Mouse (Mus musculus): ENCODE measurements around the gene Spag9.
"Not testable (repeated sequence)": the region's sequence is repeated elsewhere in the genome, so short reads cannot be mapped to it uniquely, and the experiment has no call there.

Spag9 gene

DNA sequence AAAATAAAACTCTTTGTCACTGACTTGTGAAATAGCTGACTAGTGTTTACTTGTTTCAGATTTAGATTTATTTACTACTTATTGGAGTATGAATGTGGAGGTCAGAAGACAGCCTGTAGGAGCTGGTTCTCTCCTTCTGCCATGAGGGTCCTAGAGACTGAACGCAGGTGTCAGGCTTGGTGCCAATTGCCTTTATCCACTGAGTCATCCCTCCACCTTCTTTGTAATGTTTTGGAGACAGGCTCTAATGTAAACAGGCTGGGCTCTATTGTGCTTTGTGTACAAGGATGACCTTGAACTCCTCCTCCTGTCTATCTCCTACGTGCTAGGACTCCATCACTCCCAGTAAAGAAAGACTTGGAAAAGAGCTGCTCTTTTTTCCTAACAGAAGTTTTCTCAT lies 51.4 kb downstream of the Spag9 start:
- in situ Hi-C loops (cut with MboI, MseI): no loop called here

DNA sequence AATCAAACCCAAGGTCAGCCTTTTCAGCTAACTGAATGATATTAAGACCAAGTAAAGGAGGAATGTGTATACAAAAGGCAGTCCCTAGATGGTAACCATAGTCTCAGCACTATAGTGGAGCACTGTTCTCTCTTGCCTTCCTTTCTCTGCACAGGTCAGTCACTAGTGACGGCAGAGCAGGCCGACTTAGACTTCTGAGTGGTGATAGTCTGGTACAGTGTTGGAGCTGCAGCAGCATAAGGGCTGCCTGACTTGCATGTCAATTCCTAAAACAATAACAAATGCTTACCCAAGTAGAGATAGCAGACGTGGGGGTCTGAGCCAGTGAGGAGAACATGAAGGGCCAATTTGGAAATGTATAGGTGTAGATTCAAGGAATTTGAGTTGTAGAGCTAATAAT lies 58.3 kb downstream of the Spag9 start:
- in situ Hi-C loops (cut with MboI, MseI): no loop called here

DNA sequence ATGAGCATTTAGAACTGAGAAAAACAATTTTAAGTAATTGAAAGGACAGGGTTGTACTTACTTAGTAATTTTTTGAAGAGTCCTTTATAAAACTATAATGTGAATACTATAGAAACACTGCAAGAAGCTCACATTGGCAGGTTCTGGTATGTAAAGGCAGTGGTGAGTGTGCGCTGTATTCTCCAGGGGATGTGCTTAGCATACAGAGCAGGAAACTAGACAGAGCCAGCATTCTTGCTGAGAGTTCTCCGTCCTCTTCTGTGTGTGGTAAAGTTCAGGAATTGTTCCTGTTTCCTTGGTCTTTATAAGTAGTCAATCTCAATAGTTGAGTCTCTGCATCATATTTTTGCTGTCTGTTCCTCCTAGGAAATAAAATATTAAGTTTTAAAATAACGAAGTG lies 59.0 kb downstream of the Spag9 start:
- in situ Hi-C loops (cut with MboI, MseI): no loop called here

DNA sequence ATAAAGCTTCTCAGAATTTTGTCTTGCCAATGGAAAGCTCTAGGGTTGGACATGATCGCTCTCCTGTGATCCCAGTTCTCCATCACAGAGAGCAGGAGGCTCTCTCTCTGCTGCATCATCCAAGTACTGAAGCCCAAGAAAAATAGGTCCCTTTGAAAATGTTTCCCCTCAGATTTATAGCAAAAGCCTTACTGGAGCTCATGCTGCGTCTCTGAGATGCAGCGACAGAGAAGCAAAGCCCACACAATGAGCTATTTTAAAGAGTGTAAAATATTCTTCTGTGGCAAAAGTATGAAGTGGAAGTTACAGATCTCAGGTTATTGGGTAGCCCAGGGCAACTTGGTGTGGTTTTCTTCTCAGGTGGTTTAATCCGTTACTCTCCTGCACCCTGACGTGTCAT lies 68.0 kb downstream of the Spag9 start:
- in situ Hi-C loops (cut with MboI, MseI): no loop called here

DNA sequence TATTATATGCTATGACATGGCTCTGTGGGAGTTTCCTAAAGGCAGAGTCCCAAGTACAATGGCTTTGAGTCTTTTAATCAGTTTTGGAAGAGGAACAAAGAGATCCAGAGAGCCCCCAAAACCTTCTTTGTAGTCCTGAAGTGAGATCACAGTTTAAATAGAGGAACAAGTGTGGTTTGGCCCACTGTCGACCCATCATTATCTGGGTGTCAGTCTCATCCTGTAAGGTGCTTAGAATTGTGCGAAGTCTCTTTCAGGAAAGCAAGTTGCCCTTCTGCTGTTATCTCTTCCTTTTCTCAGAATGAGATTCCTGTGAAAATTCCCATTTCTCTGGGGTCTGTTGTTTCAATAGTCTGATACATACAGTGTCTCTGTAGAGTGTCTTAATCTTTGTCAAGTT lies 74.6 kb downstream of the Spag9 start:
- in situ Hi-C loops (cut with MboI, MseI): loop anchor here (5.0 kb wide), 1 partner anchor 33 kb away; no protein-coding TSS in a partner anchor

DNA sequence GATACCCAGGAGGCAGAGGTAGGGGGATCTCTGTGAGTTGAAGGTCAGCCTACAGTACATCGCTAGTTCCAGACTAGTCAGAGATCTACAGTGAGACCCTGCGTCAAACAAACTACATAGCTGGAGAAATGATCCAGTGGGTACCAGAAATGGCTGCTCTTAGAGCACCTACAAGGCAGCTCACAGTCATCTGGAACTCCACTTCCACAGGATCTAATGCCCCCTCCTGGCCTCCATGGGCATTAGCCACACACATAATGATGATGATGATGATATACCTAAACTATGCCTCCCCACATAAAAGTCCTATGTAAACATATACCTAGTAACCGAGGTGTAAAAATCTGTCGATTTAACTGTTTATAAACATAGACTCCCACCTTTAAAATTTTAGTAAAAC lies 77.4 kb downstream of the Spag9 start:
- in situ Hi-C loops (cut with MboI, MseI): loop anchor here (5.0 kb wide), 1 partner anchor 36 kb away; no protein-coding TSS in a partner anchor

DNA sequence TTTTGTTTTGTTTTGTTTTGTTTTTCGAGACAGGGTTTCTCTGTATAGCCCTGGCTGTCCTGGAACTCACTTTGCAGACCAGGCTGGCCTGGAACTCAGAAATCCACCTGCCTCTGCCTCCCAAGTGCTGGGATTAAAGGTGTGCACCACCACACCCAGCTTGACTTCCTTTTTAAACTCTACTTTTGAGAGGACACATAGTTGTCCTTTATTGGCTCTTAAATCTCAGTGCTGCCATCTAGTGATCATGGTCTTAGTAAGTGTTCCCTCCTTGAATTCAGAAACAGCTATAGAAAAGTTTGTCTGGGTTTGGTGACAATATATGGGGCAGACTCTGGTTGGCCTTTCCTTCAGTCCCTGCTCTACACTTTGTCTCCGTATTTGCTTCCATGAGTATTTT lies 91.1 kb downstream of the Spag9 start:
- in situ Hi-C loops (cut with MboI, MseI): not testable (repeated sequence)

DNA sequence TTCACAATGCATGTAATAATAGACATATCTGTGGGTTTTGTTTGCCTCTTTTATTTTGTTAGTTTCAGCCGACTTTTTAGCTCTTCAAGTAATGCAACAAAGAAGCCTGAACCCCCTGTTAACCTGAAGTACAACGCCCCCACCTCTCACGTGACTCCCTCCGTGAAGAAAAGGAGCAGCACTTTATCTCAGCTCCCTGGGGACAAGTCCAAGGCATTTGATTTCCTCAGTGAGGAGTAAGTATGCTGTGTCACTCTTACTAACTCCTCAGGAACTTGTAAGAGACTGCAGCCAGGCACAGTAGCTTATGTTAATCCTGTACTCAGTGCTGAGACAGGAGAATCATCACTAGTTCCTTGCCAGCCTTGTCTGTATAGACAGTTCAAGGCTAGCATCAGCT lies 94.6 kb downstream of the Spag9 start:
- in situ Hi-C loops (cut with MboI, MseI): no loop called here

DNA sequence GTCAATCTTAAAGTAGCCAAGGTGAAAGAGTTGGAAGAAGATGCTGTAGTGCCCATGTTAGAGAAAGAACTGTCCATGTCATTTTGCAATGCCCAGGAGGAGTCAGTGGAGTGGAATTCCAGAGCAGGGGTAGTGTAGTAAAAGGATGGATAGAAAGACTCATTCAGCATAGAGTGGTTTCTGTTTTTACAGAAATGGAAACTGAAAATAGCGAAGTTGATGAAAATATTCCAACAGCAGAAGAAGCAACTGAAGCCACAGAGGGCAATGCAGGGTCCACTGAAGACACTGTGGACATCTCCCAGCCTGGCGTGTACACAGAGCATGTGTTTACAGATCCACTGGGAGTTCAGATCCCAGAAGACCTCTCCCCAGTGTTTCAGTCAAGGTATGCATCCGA lies 101.6 kb downstream of the Spag9 start:
- in situ Hi-C loops (cut with MboI, MseI): no loop called here

DNA sequence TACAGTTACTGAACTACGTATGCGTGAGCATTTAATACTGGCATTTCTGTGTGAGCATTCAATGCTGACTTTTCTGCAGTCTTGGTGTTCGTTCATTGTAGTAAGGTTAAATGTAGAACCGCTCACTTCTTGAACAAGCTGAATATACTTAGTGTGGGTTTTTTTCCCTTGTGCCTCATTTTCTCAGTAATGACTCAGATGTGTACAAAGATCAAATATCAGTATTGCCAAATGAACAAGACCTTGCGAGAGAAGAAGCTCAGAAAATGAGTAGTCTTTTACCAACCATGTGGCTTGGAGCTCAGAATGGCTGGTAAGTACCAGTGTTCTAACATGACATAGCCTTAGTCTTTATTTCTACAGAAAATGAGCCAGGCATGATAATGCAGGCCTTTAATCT lies 102.9 kb downstream of the Spag9 start:
- in situ Hi-C loops (cut with MboI, MseI): no loop called here

DNA sequence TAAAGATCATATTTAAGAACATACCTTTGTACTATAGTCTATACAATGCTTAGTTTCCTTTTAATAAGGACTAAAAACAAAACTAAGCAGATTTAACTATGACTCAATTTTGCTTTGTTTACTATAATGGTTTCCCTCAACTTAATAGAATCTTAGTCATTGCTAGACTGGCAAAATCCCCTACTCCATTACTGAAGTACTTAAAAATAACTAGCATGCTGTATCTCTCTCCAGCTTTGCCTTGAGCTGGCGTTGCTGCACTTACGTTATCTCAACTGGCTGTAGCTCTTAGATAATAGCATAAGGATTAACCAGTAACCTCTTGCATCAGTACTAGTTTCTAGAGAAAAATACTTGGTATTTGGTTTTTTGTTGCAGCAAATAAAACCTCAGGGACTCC lies 117.9 kb downstream of the Spag9 start:
- in situ Hi-C loops (cut with MboI, MseI): no loop called here

DNA sequence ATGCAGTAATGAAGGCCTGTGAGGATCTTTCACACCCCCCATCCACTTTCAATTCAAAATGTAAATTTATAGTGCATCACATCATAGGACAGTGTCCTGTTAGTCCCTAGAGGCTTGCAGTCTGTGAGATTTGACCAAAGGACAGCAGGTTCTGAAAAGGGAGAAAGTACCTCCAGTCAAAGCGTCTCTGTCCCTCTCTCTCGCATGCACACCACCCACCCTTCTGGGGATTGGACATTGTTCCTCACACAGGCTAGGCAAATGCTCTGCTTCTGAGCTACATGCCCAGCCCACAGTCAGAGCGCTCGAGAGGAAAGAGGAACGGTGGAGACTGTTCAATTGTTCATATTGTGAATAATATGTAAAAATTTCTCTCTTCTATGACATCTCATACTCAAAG lies 119.5 kb downstream of the Spag9 start:
- in situ Hi-C loops (cut with MboI, MseI): no loop called here

DNA sequence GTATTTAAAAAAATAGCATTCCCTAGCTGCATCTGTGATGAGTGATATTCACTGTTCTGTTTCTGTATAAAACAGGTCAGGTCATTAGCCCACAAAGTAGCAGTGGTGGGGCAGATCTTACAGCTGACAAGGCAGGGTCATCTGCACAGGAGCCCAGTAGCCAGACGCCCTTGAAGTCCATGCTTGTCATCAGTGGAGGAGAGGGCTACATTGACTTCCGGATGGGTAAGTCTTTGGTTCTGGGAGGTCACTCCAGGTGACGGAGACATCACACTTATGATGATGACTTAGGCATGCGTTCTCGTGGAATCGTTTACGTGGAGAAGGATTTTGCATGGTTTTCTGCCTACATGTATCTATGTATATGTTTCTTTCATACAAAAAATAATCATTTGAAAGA lies 120.8 kb downstream of the Spag9 start:
- in situ Hi-C loops (cut with MboI, MseI): no loop called here

DNA sequence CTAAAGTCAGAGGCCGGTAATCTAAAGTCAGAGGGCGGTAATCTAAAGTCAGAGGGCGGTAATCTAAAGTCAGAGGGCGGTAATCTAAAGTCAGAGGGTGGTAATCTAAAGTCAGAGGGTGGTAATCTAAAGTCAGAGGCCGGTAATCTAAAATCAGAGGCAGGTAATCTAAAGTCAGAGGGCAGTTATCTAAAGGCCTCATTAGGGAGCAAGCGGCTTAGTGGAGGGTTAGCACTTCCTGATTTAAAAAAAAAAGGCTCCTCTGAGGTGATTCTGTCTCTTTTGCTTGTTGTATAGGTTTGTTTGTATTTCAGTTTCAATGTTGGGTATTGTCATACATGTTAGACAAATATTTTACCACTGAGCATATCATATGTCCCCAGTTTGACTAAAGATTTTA lies 121.9 kb downstream of the Spag9 start:
- in situ Hi-C loops (cut with MboI, MseI): no loop called here

DNA sequence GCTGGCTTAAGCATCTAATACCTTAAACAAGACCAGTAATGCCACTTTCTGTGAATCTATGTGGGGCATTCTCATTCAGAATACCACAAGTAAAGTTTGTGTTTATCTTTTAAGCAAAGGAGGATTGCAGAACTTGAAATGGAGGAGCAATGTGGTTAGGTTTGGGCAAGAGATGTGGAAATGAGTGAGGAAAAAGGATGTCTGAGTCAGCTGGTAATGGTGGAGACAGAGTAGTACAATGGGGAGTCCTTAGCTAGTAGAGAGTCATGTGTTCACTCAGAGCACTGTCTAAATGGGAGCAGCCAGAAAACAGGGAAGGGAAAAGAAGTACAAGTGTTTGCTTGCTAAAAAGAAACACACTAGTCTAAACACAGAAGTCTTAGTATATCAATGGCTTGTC lies 122.7 kb downstream of the Spag9 start:
- in situ Hi-C loops (cut with MboI, MseI): no loop called here

DNA sequence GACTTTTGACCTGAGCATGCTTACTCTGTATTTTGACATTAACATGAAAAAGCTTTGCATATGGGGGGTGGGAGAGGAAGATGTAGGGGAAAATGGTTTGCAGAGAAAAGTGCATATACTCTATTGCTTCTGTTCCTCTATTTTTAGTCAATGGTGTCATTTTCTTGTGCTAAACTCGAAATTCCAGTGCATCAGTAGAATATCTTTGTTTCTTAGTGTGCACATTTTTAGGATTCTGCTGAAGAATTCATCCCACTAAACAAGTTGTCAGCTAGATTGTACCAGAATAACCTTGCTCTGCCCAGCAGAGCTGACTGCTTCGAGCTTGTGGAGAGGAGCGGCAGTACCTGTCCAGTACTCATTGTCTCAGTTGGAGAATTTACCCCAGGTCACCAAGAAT lies 124.8 kb downstream of the Spag9 start:
- in situ Hi-C loops (cut with MboI, MseI): no loop called here

DNA sequence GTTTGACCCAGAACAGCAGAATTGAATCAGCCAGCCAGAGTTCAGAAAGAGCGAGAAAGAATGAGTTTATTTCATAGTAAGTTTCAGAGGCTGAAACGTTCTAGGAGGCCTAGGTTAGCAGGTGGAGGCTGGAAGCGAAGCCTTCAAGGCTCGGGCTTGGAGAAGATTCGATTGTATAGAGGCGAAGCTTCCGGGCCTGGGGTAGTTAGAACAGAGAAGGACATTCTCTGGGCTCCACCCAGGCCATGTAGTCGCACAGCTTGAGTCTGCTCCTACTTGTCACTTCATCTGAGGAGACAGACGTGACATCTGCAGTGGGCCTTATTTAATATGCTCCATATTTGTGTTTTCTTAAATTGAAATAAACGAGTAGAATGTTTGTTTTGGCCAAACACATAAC lies 125.6 kb downstream of the Spag9 start:
- in situ Hi-C loops (cut with MboI, MseI): no loop called here

DNA sequence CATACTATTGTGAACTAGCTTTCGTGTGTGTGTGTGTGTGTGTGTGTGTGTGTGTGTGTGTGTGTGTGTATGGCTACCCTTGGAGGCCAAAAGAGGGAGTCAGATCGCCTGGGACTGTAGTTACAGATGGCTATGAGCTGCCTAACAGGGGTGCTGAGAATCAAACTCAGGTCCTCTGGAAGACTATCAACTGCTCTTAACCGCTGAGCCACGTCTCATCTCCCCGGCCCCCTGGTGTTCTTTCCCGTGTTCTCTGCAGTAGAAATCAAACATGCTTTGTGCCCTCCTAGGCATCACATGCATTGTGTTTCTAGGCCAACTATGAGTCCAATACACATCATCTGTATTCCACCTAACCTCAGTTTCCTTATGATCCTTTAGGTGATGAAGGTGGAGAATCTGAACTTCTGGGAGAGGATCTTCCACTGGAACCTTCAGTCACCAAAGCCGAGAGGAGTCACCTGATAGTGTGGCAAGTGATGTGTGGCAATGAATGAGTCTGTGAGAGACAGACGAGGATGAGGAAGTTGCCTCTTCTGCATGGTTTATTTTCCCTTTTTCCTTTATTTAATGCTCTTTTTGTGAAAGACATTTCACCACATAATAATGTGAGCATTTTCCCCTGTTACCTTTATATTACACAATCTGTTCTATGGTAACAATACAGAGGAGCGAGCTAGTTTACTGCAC lies 126.6 kb downstream of the Spag9 start:
- in situ Hi-C loops (cut with MboI, MseI): no loop called here

DNA sequence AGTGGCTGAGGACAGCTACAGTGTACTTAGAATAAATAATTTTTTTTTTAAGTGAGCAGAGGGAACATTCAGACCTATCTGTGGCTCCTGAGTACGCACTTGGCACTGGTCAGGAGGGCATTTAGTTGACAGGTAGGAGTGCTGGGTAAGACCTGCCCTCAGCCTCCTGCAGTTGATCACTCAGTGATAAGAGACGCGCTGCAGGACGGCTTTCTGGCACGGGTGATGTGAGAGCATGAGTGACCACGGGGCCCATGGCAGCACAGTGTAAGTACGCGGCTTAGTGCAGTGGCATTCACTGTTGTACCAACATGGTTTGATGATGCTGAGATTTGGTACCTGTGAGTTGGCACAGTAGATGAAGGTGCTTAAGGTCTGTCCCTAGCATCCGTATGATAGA lies 130.8 kb downstream of the Spag9 start:
- in situ Hi-C loops (cut with MboI, MseI): loop anchor here (25.0 kb wide), 1 partner anchor 361 kb away; the partner anchor contains the start of genes Epn3 and Spata20

DNA sequence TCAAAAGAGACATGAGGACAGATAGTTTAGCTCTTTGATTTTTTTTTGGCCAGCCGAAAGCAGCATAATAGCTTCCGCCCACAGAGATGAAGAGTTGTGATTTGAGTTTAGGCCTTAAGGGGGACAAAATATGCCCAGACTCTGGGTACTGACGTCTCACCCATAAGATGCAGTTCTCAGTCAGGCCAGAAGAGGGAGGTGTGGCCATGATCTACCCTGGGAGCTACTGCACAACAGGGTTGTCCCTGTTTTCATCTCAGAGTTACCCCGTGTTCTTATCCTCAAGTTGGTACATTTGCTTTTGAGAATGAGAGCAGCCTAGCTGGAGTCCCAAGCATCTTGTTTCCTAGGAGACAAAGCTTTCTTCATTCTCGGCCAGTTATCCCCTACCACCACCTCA lies 132.1 kb downstream of the Spag9 start:
- in situ Hi-C loops (cut with MboI, MseI): loop anchor here (25.0 kb wide), 1 partner anchor 359 kb away; the partner anchor contains the start of genes Epn3 and Spata20

DNA sequence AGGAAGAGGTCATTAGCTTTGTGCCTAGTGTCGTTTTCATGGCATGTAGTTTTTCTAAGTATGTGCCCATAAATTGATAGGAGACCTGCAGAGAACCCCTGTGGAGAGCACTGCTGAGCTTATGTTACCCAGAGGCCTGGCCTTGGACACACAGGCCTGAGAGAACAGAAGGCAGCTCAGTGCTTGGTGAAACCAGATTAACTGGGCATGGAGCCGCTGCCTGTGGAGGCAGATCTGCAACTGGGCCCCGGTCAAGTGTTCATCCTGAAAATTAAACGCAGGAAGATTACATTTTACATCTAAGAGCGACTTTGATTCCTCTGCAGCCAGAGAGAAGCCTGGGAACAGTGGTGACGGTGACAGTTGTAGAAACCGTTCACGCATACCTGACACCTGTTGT lies 132.6 kb downstream of the Spag9 start:
- in situ Hi-C loops (cut with MboI, MseI): loop anchor here (25.0 kb wide), 1 partner anchor 359 kb away; the partner anchor contains the start of genes Epn3 and Spata20

DNA sequence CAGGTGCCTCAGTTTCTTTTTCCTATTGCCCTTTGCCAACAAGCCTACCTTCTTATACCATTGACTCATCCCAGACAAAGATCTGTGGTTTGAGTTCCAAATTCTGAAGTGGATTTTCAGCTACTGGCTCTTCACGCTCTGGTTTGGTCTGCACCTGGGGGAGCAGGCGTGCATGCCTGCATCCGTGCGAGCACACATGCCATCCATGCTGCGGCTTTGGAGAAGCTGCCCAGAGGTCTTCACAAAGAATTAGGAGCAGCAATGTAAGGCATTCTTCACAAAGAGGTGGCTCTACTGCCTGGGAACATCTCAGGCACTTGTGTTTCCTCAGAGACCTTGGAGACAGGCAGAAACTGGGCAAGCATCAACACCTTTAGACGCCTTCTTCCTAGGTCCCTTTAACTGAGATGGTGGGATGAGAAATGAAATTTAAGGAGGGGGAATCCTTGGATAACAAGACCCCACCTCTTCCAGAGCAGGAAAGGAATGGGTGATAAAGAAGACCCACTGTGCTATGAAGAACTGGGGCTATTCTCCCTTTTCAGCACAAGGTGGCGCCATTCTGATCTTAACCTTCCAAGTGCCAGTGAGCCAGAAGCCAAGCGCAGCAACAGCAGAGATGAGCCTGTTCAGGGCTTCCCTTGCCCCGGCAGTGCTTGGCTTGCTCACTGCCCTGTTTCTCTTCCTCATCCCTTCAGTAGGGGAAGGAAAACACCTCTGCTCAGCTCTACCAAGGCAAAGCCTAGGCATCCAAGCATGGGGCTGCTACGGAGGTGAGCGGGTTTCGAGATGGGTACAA lies 133.6 kb downstream of the Spag9 start:
- in situ Hi-C loops (cut with MboI, MseI): loop anchor here (25.0 kb wide), 1 partner anchor 358 kb away; the partner anchor contains the start of genes Epn3 and Spata20

Data from T-helper 1 cell (primary cell).